ENCODE assay signal across 23 mouse cellular contexts in genomic region chr5:99203475-99203874, GRCm38 (mm10).
DNase-seq lines count a peak whose midpoint lies in the region; ATAC-seq and TF ChIP-seq lines count a peak whose summit lies in the region.
"Had no signal": no experiment of that assay in that cellular context is flagged by ENCODE, and none has a peak within 500 bp of the region (broad histone marks: within the 10 kb centered on the region; RNA-seq: fewer than 3 reads in every experiment).

No protein-coding gene starts in this region.

- no peak for TF ChIP-seq POLR2A in cerebellum, adult 2 months (IDR thresholded peaks at IDR 0.05; ENCODE audit: borderline replicate concordance, insufficient read depth, low read length)

- no peaks in the 10 kb centered on the region for H3K9me3 ChIP-seq in heart, embryonic 13.5 days
- no peaks in the 10 kb centered on the region for H3K9me3 ChIP-seq in heart, embryonic 11.5 days (replicated peaks; ENCODE audit: control insufficient read depth, low read length)
- H3K9me3 ChIP-seq: heart, embryonic 15.5 days; hindbrain, embryonic 15.5 days; midbrain, embryonic 12.5 days; neural tube, embryonic 15.5 days had no signal

- TF ChIP-seq CTCF in cerebellum, adult 2 months (IDR thresholded peaks at IDR 0.05; ENCODE audit: borderline replicate concordance, insufficient read depth, low read depth, low read length) = no peak

- peaks cover 4% of the 10 kb centered on the region; the same call in 1 of the 2 replicates for H3K27me3 ChIP-seq in heart, embryonic 13.5 days (replicated peaks)
- H3K27me3 ChIP-seq in heart, embryonic 11.5 days (ENCODE audit: control insufficient read depth, insufficient read depth, low read length) = 0 out of 2 replicates have a peak, but pooled peaks cover 3% of the 10 kb centered on the region
- no peaks in the 10 kb centered on the region for H3K27me3 ChIP-seq in cerebellum, adult 2 months (ENCODE audit: control insufficient read depth, insufficient read depth, low read length)
- H3K27me3 ChIP-seq: Patski had no signal

- peak; percentile 12 for DNase-seq in urinary bladder, postnatal 25 days (ENCODE audit: low spot score)
- DNase-seq in urinary bladder, postnatal 10 days (ENCODE audit: low spot score) = no peak
- no peak for DNase-seq in gastrocnemius, postnatal 14 days
- DNase-seq in cerebellum, adult 2 months = no peak
- DNase-seq in layer of hippocampus, postnatal 14 days (ENCODE audit: low spot score in 2 of 2) = no peak
- DNase-seq: adrenal gland, postnatal 10 days; cerebellum, adult 11 months; cerebellum, postnatal 25 days; heart, postnatal 4 days; kidney, adult 8-10 months; kidney, postnatal 25 days; right cerebral cortex, postnatal 4 days; thymus, postnatal 14 days had no signal

- WGBS in heart, embryonic 13.5 days = 55% methylated on average over 2 of the region's 2 CpGs
- 40% methylated on average over 2 of the region's 2 CpGs for WGBS in heart, embryonic 11.5 days (ENCODE audit: insufficient replicate concordance)
- WGBS in cerebellum, adult 2 months = 95% methylated on average over 2 of the region's 2 CpGs

- H3K4me1 ChIP-seq in heart, embryonic 13.5 days = no peaks in the 10 kb centered on the region
- no peaks in the 10 kb centered on the region for H3K4me1 ChIP-seq in heart, embryonic 11.5 days (ENCODE audit: control insufficient read depth, insufficient read depth, low read length)
- H3K4me1 ChIP-seq in cerebellum, adult 2 months (ENCODE audit: control insufficient read depth, insufficient read depth, low read length) = no peaks in the 10 kb centered on the region
- H3K4me1 ChIP-seq: heart, embryonic 15.5 days; hindbrain, embryonic 15.5 days; midbrain, embryonic 12.5 days; neural tube, embryonic 15.5 days had no signal

- intact Hi-C loops in gastrocnemius, postnatal 14 days (cut with DNase I; ENCODE audit: low total_unique reads) = loop anchor here (5.0 kb wide), 1 partner anchor 694 kb away; no protein-coding TSS in a partner anchor

- no peak overlapping the region for H3K27ac ChIP-seq in heart, embryonic 13.5 days (replicated peaks)
- H3K27ac ChIP-seq in heart, embryonic 11.5 days (ENCODE audit: low read depth, low read length) = no peak overlapping the region
- no peak overlapping the region for H3K27ac ChIP-seq in cerebellum, adult 2 months (ENCODE audit: insufficient read depth, low read length)
- H3K27ac ChIP-seq: heart, embryonic 15.5 days; hindbrain, embryonic 15.5 days; macrophage; midbrain, embryonic 12.5 days; neural tube, embryonic 15.5 days had no signal

- no peaks in the 10 kb centered on the region for H3K36me3 ChIP-seq in heart, embryonic 13.5 days
- H3K36me3 ChIP-seq in heart, embryonic 11.5 days (ENCODE audit: control insufficient read depth, insufficient read depth, low read length) = no peaks in the 10 kb centered on the region
- H3K36me3 ChIP-seq: heart, embryonic 15.5 days; hindbrain, embryonic 15.5 days; midbrain, embryonic 12.5 days; neural tube, embryonic 15.5 days had no signal

- no peak overlapping the region for H3K4me3 ChIP-seq in heart, embryonic 13.5 days
- H3K4me3 ChIP-seq in heart, embryonic 11.5 days (ENCODE audit: low read depth, low read length) = no peak overlapping the region
- no peak overlapping the region for H3K4me3 ChIP-seq in cerebellum, adult 2 months (replicated peaks; ENCODE audit: insufficient read depth, low read depth, low read length)
- H3K4me3 ChIP-seq: heart, embryonic 15.5 days; hindbrain, embryonic 15.5 days; midbrain, embryonic 12.5 days; neural tube, embryonic 15.5 days had no signal

- H3K4me2 ChIP-seq in heart, embryonic 13.5 days = no peak overlapping the region
- no peak overlapping the region for H3K4me2 ChIP-seq in heart, embryonic 11.5 days
- H3K4me2 ChIP-seq: heart, embryonic 15.5 days; hindbrain, embryonic 15.5 days; liver, embryonic 11.5 days; midbrain, embryonic 12.5 days; neural tube, embryonic 15.5 days had no signal

- ATAC-seq in heart, embryonic 13.5 days (ENCODE audit: extremely low read depth, insufficient number of reproducible peaks, low FRiP score, low TSS enrichment) = no peak
- ATAC-seq in heart, embryonic 11.5 days (replicated peaks; ENCODE audit: insufficient number of reproducible peaks, low FRiP score, low TSS enrichment) = no peak
- peak; percentile 92 for ATAC-seq in megakaryocyte, adult 5-6 weeks (ENCODE audit: poor library complexity, severe bottlenecking)

- 0 out of 2 replicates have a peak overlapping the region, but pooled peaks have one; percentile 1 for H3K9ac ChIP-seq in heart, embryonic 13.5 days
- no peak overlapping the region for H3K9ac ChIP-seq in heart, embryonic 11.5 days (ENCODE audit: low read depth, low read length)
- H3K9ac ChIP-seq: heart, embryonic 15.5 days; hindbrain, embryonic 15.5 days; midbrain, embryonic 12.5 days; neural tube, embryonic 15.5 days had no signal
